18 mouse cellular contexts compared by ENCODE assay signal in genomic region chr8:75064790-75065189, GRCm38 (mm10). TPM values are rescaled to one million over a fixed set of nuclear protein-coding genes. Genes with fewer than 3 reads are reported as not detected.
DNase-seq lines count a peak whose midpoint lies in the region; ATAC-seq and TF ChIP-seq lines count a peak whose summit lies in the region.
"Had no signal": no experiment of that assay in that cellular context is flagged by ENCODE, and none has a peak within 500 bp of the region (broad histone marks: within the 10 kb centered on the region; RNA-seq: fewer than 3 reads in every experiment).

No protein-coding gene starts in this region.

- no peak overlapping the region for H3K9ac ChIP-seq in heart, embryonic 16.5 days (ENCODE audit: low read length)
- H3K9ac ChIP-seq: embryonic facial prominence, embryonic 13.5 days; forebrain, embryonic 12.5 days; hindbrain, embryonic 15.5 days had no signal

- H3K4me3 ChIP-seq in heart, embryonic 16.5 days (ENCODE audit: low read length): no peak overlapping the region
- H3K4me3 ChIP-seq in kidney, adult 2 months (ENCODE audit: insufficient read depth, low read depth, low read length): no peak overlapping the region
- H3K4me3 ChIP-seq: embryonic facial prominence, embryonic 13.5 days; forebrain, embryonic 12.5 days; hindbrain, embryonic 10.5 days; hindbrain, embryonic 15.5 days had no signal

- peak; percentile 79 for ATAC-seq in heart, embryonic 16.5 days (replicated peaks; ENCODE audit: extremely low read depth, insufficient read depth, low FRiP score)
- ATAC-seq: forebrain, embryonic 16.5 days; intestine, embryonic 16.5 days had no signal

- TF ChIP-seq CTCF in kidney, adult 2 months (conservative IDR thresholded peaks at IDR 0.05; ENCODE audit: insufficient read depth, insufficient read length, low read depth, low read length): no peak

- H3K27me3 ChIP-seq in heart, embryonic 16.5 days (ENCODE audit: control insufficient read depth, insufficient read depth, low read length): no peaks in the 10 kb centered on the region
- H3K27me3 ChIP-seq in kidney, adult 2 months (replicated peaks; ENCODE audit: control insufficient read depth, insufficient read depth, low read length): no peaks in the 10 kb centered on the region
- H3K27me3 ChIP-seq: embryonic facial prominence, embryonic 13.5 days; forebrain, embryonic 12.5 days; hindbrain, embryonic 15.5 days had no signal

- H3K4me1 ChIP-seq in heart, embryonic 16.5 days (ENCODE audit: control insufficient read depth, insufficient read depth, low read length): peaks cover 14% of the 10 kb centered on the region
- H3K4me1 ChIP-seq in kidney, adult 2 months (ENCODE audit: control insufficient read depth, insufficient read depth, low read length): no peaks in the 10 kb centered on the region
- H3K4me1 ChIP-seq: embryonic facial prominence, embryonic 13.5 days; forebrain, embryonic 12.5 days; hindbrain, embryonic 15.5 days had no signal

- intact Hi-C loops in heart, postnatal 14 days (cut with DNase I): no loop called here

- DNase-seq in frontal cortex, adult 2 months (ENCODE audit: extremely low spot score in 1 of 2, low spot score in 1 of 2): peak; percentile 23 to 52
- DNase-seq in frontal cortex, postnatal 14 days (ENCODE audit: low spot score in 2 of 2): no peak
- no peak for DNase-seq in heart, postnatal 14 days
- DNase-seq in brain, adult 2 months (ENCODE audit: low read depth, low spot score): peak; percentile 65
- peak; percentile 36 for DNase-seq in telencephalon, adult 2 months (ENCODE audit: low read depth, low spot score)
- DNase-seq in kidney, adult 2 months: no peak
- DNase-seq: adrenal gland, postnatal 10 days; cerebellum, adult 11-12 months; cerebellum, adult 9-10 months; cerebellum, postnatal 25 days had no signal

- peak overlapping the region; percentile 64 for H3K27ac ChIP-seq in heart, embryonic 16.5 days (ENCODE audit: low read length)
- H3K27ac ChIP-seq in kidney, adult 2 months (ENCODE audit: insufficient read depth, low read depth, low read length): no peak overlapping the region
- H3K27ac ChIP-seq: embryonic facial prominence, embryonic 13.5 days; forebrain, embryonic 12.5 days; hindbrain, embryonic 10.5 days; hindbrain, embryonic 15.5 days had no signal

- 67% methylated on average over 3 of the region's 3 CpGs for WGBS in heart, embryonic 16.5 days
- 92% methylated on average over 3 of the region's 3 CpGs for WGBS in kidney, adult 2 months

- no peak for TF ChIP-seq POLR2A in kidney, adult 2 months (IDR thresholded peaks at IDR 0.05; ENCODE audit: low read depth, low read length)

- peaks cover 23% of the 10 kb centered on the region for H3K36me3 ChIP-seq in heart, embryonic 16.5 days (ENCODE audit: control insufficient read depth, insufficient read depth)
- H3K36me3 ChIP-seq in kidney, adult 2 months (ENCODE audit: control insufficient read depth, insufficient read depth, low read length): no peaks in the 10 kb centered on the region

- H3K9me3 ChIP-seq in heart, embryonic 16.5 days (replicated peaks; ENCODE audit: control insufficient read depth, low read length): no peaks in the 10 kb centered on the region
- H3K9me3 ChIP-seq: embryonic facial prominence, embryonic 13.5 days; forebrain, embryonic 12.5 days; hindbrain, embryonic 10.5 days; hindbrain, embryonic 15.5 days had no signal

- H3K4me2 ChIP-seq in heart, embryonic 16.5 days (ENCODE audit: low read depth, low read length): no peak overlapping the region
- H3K4me2 ChIP-seq: embryonic facial prominence, embryonic 13.5 days; forebrain, embryonic 12.5 days; heart, embryonic 11.5 days; hindbrain, embryonic 15.5 days had no signal

RNA-seq across cellular contexts. Expression of gene Hmox1, which starts 28.6 kb away (rescaled TPM):
- 9.8 TPM in 2 replicates for polyA plus RNA-seq in frontal cortex, adult 2 months (2012; rRNA removed)
- 16.8 and 17.6 TPM in 2 replicates for polyA plus RNA-seq in heart, embryonic 16.5 days (2015; fragmentation: Nextera tagmentation; extraction: Ambion mirVana)
- total RNA-seq in heart, postnatal 14 days (2021): 10 to 100 TPM; 13.6 to 15.0 TPM
- 22.5 and 25.7 TPM in 2 replicates for polyA plus RNA-seq in kidney, adult 2 months (2012; rRNA removed)

RNA-seq across cellular contexts. Expression of gene Tom1, which starts 31.3 kb away (rescaled TPM):
- polyA plus RNA-seq in frontal cortex, adult 2 months (2012; rRNA removed): 49.6 and 52.8 TPM in 2 replicates
- 42.3 and 51.6 TPM in 2 replicates for polyA plus RNA-seq in heart, embryonic 16.5 days (2015; fragmentation: Nextera tagmentation; extraction: Ambion mirVana)
- 10 to 100 TPM; 56.5 to 56.6 TPM for total RNA-seq in heart, postnatal 14 days (2021)
- polyA plus RNA-seq in kidney, adult 2 months (2012; rRNA removed): 84.8 and 89.1 TPM in 2 replicates

RNA-seq across cellular contexts. Expression of gene Mcm5, which starts 44.6 kb away (rescaled TPM):
- polyA plus RNA-seq in frontal cortex, adult 2 months (2012; rRNA removed): 7.5 and 7.6 TPM in 2 replicates
- polyA plus RNA-seq in heart, embryonic 16.5 days (2015; fragmentation: Nextera tagmentation; extraction: Ambion mirVana): 82.3 and 87.9 TPM in 2 replicates
- total RNA-seq in heart, postnatal 14 days (2021): 10 to 100 TPM in 1 of 2 experiments, 1 to 10 TPM in 1; 5.8 to 11.7 TPM
- polyA plus RNA-seq in kidney, adult 2 months (2012; rRNA removed): 5.7 and 6.0 TPM in 2 replicates

Comparison
In these comparisons a context has a peak if more than half of its experiments do, and no peak if none do; other contexts are left out.
1. DNase-seq: peak in frontal cortex, adult 2 months (2 of 2), brain, adult 2 months (single experiment) and telencephalon, adult 2 months (single experiment); none in frontal cortex, postnatal 14 days (0 of 2), heart, postnatal 14 days (0 of 2) and kidney, adult 2 months (single experiment).